Mouse (Mus musculus) cerebellum, adult 11-12 months (tissue): ENCODE measurements around the gene Lrp5.
A peak's percentile ranks its signal among the peaks of the same experiment; 100 is the strongest.
"Not testable (repeated sequence)": the region's sequence is repeated elsewhere in the genome, so short reads cannot be mapped to it uniquely, and the experiment has no call there.

ENCODE experiments used
- DNase-seq: peaks from one replicate; pipeline ENCODE4 v3.0.0; 2022

Lrp5 gene

DNA sequence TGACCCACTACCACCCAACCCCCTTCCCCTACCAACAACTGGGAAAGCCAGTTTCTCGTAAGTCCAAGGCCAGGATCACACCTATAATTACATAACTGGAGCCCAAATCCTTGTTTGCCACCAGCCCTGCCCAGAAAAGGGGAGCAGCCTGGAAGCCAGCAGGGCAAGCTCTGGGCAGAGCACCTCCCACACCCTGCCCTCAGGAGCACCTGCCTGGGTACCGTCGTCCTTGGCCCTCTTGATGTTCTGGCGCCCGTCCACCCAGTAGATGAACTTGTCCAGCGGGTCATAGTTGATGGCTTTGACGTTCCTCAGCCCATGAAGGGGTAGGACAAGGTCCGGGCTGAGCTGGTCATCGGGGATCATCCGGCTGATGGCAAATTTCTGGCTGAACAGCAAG lies 76.5 kb downstream of the Lrp5 start:
- DNase-seq, result no peak

DNA sequence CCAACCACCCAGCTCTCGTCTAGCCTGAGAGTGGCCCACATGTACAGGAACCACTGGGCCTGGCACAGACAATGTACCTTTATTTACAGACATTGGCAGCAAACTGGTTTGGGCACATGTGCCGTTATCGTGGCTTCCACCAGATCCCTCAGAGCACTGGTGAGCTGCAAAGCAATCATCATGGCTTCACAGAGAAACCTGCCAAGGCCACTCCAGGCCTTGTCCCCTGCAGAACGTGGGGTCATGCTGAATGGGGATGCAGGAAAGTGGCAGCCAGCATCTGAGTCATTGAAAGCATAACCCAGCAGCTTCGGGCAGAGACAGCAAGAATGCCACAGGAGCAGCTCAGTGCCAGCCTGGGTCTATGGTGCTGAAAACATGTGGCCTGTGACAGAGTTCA lies 92.0 kb downstream of the Lrp5 start:
- DNase-seq, result no peak

DNA sequence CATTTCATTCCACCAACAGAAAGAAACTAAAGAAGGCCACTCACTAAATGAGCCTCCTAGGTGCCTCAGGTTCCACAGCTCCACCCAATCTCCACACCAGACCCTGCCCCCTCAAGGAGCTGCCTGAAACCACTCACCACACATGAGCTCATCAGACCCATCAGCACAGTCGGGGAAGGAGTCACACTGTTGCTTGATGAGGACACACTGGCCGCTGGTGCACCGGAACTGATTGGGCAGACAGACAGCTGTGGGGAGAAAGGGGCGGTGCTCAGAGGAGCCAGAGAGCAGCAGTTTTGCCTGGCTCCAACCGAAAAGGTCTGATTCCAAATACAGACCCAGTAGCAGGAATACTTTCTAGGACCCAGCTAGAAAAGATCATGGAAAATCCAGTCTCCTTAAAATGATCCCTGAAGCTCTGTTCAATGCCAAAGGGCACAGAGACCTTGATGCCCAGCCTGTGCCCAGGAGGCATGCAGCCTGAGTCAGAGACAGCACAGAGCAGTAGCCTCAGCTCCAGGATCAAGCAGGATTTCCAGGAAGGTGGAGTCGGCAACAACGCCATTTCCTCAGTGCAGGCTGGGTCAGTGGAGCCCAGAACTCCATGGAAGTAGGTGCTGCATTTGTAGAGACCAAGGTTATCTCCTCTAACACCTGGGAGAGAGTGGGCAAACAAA lies 92.8 kb downstream of the Lrp5 start:
- DNase-seq, result no peak

DNA sequence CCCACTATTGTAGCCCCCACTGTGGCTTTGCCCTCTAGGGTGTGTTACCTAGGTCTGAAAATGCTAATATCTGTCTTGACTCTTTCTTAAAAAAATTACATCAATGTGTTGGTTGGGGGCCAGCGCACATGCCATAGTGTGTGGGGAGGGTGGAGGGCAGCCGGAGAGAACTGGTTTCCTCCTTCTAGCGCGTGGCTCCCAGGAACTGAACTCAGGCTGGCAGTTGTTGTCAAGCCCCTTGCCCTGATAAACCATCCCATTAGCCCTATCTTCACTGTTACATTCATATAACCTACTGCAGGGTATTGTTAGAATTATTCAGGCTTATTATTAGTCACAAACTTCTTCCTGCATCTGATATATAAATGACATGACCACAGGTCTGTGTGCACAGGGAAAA lies 96.4 kb downstream of the Lrp5 start:
- no peak for DNase-seq

DNA sequence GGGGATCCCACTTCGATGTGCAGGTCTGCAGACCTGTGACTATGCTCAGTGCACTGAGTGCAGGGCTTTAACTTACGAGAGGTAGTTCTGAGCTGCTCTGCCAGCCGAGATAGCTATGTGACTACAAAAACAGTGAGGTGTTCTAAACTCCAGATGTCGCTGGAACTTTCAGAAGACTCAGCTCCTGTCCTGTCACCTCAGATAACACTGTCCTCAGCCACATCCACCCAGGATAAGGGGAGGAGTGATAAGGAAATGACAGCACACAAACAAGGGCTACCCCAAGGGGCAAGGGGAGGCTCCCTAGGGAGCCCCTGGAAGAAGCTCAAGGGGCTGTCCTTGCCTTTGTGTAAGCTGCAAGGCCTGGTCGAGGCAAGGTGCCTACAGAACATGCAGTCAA lies 96.8 kb downstream of the Lrp5 start:
- no peak for DNase-seq

DNA sequence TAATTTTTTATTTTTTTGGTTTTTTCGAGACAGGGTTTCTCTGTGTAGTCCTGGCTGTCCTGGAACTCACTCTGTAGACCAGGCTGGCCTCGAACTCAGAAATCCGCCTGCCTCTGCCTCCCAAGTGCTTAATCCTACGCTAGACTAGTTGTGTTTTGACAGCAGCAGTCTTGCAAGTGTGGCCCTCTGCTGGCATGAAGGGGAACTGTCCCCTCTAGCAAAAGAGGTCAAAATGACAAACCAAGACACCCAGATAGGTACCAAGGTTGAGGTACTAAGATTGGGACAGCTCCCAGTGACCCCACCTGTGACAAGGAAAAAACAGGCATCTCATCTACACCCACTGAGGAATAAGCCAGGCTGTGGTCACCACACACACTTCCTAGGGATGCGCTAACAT lies 98.6 kb downstream of the Lrp5 start:
- not testable (repeated sequence) for DNase-seq

DNA sequence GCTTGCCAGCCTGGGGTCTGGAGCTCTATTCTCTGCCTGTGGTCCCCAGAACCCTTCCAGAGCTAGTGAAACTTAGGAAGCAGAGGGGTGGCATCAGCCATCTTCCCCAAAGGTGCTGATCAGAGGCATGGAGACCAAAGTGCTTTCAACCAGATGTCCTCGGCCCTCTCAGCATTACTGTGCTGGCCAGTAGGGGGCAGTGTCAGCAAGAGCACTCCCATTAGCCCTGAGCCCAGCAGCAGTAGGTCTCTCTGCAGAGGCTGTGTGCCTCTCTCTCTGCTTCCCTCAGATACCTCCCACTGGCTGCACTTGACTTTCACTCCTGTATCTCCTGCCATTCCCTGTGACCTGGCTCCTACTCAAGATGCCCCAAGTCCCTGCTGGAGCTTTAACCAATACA lies 99.8 kb downstream of the Lrp5 start:
- DNase-seq, result no peak

DNA sequence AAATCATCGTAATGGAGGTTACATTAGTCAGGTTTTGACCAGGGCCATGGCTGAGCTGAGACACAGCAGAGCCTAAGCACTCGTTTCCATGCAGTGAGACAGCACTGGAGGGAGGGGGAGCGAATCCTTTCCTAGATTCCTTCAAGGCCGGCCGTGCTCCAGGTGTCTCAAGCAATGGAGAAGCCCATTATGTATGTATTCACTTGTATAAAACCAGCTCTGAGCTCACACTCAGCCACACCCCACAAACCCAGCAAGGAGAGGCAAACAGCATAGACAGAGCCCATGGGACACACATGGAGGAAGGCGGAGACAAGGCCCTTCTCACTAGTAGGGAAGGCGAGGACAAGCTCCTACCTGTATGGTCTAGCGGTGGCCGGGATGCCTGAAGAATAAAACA lies 100.3 kb downstream of the Lrp5 start:
- no peak for DNase-seq

DNA sequence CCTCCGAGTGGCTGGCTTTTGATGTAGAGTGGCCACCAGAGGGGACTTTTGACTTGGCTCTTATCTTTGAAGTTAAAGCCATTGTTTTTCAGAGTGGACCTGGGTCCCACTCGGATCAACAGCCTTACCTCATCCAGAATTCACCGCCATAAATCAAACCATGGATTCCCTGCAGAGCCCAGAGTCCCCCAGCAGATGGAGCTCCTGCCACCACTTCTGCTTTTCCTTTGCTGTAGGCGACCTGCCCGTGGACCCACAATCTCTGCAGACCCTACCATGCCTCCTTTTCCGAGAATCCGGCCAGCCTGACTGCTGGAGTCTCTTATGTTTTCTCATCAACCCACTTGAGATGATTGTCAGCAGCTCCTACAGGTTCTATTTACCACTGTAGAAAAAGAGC lies 105.0 kb downstream of the Lrp5 start:
- DNase-seq, result peak; percentile 60

DNA sequence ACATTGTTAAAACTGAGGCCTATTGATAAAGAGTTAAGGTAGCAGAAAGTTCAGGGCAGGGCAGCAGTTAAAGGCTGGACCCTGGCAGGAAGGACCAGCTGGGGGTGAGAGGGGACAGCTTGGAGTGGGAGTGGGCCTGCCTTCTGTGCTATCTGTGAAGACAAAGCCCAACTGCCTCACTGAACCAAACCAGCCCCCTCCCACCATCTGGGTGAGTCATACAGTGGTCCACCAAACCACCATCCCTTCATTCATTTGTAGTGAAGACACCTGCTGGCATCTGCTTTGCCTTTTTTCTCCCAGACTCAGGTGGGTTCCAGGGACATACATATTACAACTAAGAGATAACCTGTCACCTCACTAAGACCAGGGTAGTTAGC lies 108.5 kb downstream of the Lrp5 start:
- DNase-seq, result peak; percentile 53

DNA sequence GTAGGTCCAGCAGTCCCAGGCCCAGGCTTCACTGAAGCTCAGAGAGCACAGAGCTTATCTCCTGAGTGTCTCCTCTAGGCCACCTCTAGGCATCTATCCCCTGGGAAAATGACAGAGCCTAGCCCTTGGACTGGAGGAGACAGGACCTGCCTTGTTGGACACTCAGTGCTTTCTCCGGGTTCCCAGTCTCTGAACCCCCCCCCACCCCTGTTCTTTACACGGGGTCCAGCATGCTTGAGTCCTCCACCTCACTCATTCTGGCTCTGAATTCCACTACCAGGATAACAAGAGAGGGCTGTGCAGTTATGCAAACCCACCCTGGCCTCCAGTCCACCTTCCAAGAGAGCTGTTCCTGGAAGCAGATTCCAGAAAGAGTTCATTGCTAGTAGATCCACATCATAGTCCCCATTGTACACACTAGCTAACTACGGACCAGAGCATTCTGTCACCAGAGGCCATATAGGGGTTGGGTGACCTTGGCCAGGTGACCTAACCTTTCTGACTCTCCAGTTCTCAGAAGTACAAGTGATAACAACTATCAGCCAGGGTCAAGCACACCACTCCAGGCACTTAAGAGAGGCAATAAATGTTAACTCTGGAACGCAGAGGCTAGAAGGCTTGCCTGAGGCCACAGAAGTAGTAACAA lies 109.0 kb downstream of the Lrp5 start:
- DNase-seq, result peak; percentile 38

DNA sequence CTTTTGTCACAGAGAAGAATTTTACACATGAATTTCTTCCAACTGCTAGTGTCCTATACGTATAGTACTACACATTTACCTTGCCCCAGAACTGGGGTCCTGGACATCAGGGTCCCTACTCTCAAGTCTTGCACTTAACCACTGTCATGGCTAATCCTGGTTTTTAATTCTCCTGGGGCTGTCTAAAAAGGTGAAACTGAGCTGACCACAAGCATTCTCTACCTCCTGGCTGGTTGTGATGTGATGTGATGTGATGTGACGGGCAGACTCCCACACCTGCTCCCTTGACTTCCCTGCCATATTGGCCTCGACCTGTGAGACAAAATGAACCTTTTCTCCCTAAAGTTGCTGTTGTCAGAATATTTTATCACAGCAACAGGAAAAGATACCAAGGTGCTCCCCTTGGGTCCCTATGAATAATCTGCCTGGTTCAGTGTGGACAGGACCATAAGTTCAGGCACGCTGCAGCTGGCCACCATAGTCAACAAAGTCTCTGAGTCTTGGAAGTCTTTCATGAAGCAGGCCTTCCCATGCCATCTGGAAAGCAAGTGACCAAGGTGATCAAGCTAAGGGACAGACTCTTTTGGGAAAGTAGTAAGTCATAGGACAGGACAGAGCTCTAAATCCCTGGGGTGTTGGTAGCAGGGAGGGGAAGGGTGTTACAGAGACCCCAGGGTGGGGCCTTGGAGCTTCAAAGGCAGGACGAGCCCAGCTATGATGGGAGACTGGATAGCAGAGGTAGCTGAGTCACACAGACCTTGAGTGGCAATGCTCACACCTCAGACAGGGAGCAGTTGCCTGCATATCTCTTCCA lies 109.7 kb downstream of the Lrp5 start:
- DNase-seq, result peak; percentile 61

DNA sequence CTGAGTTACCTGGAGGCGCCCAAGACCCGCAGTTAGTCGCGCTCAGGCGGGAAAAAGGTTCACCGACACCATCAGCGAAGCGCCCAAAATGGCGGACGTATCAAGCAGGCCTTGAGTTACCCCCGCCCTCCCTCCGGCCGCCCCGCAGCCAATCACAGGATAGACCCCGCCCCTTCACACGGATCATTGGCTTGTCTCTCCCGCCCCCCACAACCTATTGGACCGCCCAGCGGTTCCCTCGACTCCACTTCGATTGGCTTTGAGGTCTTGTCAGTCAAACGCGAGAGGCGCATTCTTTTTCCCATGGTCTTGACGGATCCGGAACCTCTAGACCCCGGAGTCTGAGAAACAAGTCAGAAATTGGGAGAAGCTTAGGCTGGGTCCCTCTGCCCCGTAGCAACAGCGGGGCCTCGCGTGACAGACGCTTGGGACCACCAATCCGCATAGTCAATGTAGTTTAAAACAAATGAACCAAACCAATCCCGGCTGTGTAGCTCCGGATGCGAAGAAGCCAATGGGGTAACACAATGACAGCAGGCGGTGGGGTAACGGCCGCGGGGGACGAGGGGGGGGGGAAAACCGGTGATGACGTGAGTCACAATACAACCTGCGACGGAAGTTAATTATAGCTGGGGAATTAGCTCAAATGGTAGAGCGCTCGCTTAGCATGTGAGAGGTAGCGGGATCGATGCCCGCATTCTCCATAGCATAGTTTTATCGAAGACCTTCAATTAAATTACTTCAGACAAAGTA lies 110.6 kb downstream of the Lrp5 start, which contains the start of gene Ppp6r3:
Ppp6r3 (minus strand) TSS at position 118 of the 753 bp plus-strand sequence.
- peak; percentile 99 for DNase-seq

DNA sequence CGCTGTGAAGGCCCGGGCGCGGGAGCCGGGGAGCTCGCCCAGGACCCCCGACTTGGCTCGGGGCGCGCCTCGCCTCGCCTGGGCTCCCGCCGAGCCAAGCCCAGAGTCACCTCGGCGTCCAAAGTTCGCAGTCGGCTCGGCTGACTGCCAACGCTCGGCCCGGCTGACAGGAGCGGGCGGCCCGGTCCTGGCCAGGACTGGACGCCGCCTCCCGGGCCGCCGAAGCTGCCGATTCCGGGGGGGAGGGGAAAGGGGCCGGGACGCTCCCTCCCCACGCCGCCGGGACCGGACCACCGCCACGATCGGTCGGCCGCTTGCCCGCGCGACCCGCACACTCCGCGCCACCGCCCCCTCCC lies 111.1 kb downstream of the Lrp5 start:
- DNase-seq, result no peak

DNA sequence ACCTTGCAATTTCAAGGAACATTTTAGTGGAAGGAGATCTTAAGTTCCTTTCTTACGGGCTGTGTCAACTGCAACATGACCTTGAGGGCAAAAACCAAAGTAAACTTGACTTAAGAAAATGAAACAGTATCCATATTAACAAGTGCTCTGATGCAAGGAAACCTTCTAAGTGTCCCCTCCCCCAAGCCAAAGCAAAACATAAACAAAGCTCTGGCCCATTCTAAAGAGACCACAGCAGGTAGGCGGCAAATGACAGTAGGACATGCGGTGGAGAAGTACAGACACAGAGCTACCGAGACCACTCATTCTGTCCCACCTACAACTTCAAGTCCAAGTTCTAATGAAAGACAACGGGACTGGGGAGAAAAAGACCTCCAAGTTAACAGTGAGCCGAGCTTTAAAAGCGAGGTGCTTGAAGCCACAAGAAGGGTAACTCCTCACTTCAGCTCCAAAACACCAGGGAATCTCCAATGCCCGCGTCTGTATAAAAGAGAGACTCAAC lies 111.7 kb downstream of the Lrp5 start:
- peak; percentile 42 for DNase-seq

DNA sequence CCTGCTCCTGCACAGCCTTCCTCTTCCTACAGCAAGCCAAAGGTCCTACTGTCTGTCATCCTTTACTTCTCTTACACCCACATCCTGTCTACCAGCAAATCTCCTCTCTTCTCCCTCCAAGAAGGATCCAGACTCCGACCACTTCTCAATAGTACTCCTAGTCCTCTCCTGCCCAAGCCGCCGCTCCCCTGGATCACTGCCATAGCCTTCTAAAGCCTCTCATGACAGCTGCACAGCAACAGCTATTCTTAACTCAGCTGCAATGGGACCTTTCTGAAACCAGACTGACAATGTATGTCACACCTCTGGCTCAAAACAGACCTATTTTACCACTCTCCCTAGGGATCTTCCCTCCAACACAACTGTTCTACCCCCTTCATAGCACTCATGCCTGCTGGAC lies 122.1 kb downstream of the Lrp5 start:
- no peak for DNase-seq

DNA sequence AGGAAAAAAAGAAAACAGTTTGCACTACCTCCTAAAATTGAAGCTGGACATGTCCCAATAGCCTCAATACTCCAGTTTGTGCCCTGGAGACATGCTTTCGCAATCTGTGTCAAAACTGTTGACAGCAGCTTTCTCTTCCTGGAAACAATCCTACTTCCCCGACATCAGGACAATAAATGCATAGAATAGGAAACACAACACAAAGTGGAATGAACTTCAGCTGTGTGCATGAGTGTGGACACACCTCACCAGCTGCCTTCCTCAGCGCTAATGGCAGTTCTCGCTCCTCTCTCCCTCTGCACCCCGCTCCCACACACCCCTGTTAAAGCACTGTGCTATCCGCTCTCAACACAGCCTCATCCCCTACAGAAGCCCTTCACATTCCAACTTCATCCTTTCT lies 123.6 kb downstream of the Lrp5 start:
- DNase-seq, result no peak

DNA sequence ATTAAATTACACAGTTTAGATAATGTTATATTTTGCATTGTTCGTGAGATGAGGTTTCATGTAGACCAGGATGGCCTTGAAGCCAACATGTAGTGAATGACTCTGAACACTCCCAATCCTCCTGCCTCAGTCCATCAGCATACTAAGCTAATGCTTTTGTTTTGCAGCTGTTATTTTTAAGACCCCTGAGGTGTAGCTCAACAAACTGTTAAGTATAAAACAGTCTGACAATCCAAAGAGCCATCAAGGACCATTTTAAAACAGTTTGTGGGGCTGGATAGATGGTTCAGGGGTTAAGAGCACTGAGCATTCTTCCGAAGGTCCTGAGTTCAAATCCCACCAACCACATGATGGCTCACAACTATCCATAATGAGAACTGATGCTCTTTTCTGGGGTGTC lies 124.1 kb downstream of the Lrp5 start:
- no peak for DNase-seq

DNA sequence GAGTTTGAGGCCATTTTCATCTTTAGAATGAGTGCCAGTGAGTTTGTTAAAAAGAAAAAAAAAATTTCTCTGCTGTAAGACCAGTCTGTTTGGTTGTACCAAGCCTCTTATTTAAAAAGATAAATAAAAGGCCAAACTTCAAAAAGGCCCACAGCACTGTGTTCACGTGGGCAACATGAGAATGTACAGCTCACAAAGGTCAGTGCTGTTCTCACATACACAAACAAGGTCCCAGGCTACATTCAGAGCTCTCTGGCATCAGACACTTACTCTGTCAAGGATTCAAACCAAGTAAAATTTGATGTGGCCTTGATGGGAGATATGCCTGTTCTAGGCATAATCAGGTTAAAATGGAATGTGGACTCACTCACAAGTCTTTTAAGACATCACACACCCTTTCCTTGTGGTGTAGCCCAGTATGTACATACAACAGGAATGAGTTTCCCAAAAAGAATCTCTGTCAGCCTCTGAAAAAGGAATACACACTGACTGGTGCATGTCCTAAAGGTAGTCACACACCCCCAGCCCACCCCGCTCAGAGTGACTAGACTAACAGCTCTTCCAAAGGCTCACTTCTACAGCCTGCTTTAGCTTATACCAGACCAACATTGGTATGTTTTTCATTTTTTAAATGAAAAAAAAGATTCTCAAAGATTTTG lies 130.1 kb downstream of the Lrp5 start:
- no peak for DNase-seq

DNA sequence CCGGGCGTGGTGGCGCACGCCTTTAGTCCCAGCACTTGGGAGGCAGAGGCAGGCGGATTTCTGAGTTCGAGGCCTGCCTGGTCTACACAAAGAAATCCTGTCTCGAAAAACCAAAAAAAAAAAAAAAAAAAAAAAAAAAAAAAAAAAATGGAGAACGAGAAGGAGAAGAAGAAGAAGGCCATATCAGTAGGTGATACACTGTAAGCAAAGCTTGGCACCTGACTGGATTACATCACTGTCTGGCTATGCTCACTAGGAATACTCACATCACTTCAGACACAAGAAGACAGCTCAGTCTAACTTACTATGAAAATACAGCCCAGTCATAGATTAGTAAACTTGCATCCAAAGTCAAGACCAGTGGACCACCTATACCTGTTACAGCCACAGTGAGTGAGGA lies 131.6 kb downstream of the Lrp5 start:
- DNase-seq, result no peak

DNA sequence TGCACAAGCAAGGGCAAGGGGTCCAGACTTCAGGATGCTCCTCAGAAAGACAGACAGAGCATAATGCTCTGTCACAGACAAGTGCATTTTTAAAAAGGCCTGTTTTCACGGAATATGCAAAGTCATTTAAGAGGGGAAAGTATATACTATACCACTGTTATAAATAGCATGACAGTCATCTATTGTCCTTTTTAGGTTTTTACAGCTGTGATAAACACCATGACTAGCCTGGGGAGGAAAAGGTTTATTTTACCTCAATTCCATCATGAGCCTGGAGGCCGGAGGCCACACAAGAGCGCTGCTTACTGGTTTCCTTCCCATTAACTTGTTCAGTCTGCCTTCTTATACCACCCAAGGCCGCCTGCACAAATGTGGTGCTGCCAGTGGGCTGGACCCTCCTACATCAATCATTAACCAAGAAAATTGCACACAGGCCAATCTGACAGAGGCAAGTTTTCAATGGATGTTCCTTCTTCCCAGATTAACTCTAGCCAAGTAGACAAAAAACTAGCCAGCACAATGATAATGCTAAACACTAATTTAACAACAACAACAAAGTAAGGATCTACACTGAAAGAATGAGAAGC lies 134.7 kb downstream of the Lrp5 start:
- no peak for DNase-seq

DNA sequence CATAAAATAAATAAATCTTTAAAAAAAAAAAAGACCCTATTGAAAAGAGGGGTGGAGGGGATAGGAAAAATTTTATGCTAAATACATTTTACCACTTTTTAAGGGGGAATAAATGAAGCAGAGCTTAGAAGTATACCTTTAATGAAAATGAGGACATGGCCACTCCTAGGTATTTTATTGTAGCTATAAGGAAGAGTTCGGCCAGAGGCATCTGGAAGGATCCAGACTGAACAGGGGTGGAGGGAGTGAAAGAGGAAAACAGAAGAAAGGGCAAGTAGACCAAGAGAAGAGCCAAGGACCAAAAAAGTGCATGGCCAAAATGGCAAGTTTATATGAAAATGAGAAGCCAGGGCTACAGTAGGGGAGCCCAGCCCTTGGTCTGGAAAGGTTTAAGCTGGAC lies 136.3 kb downstream of the Lrp5 start:
- DNase-seq, result no peak
